Mouse (Mus musculus): Measurements from ENCODE around the gene Myt1l.

DNA sequence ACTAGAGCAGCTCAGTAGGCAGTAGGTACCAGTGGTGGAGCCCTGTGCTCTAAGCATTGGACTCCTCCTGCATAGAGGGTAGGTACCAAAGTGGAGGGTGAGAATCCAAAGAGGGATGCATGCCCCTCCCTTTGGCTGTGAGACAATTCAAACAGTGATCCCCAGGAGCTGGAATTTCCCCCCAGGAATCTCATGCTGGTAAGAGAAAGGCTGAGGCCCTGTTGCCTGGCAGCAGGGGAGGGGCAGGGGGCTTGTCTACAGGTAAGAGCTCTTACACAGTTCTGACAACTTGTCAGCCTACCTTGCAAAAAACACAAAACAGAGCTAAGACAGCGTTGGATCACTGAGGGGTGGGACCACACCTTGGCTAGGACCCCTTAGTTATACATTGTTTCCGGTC is 405.3 kb downstream of the Myt1l start:
- no peak for TF ChIP-seq CTCF (conservative IDR thresholded peaks at IDR 0.05; ENCODE audit: low read length)
- no peak for TF ChIP-seq NANOG (IDR thresholded peaks at IDR 0.05; ENCODE audit: borderline replicate concordance, low read length)

Measured in E14TG2a.4 (cell line).